Mouse (Mus musculus): ENCODE measurements around the gene Dhdds.
"Not testable (repeated sequence)": the region's sequence is repeated elsewhere in the genome, so short reads cannot be mapped to it uniquely, and the experiment has no call there.

Dhdds gene

GRCm38 (mm10) chr4:134005581-134006358 lies 5.1 kb upstream of the Dhdds start:
- DNase-seq (ENCODE audit: low read depth in 2 of 2, low spot score in 2 of 2) = no peak

DNA sequence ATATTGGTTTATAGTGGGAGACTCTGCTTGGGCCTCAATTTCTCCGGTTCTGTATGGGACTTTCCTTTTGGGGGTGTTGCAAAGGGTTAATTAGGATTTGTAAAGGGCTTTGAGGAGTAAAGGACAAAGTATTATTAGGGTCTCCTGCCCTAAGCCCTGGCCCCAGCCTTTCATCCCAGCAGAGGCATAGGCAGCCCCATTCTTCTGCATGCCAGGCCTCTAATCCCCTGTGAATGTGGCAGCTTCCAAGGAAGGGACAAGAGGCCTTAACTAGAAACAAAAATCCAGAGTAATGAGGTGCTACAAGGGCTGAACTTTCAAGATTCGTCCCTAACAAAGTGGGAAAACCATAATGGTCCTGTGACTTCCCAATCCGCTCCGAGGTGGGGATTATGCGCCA lies 2.2 kb upstream of the Dhdds start:
- DNase-seq (ENCODE audit: low read depth in 2 of 2, low spot score in 2 of 2) = no peak

GRCm38 (mm10) chr4:134002246-134002645 lies 1.5 kb upstream of the Dhdds start:
- no peak for DNase-seq (ENCODE audit: low read depth in 2 of 2, low spot score in 2 of 2)

DNA sequence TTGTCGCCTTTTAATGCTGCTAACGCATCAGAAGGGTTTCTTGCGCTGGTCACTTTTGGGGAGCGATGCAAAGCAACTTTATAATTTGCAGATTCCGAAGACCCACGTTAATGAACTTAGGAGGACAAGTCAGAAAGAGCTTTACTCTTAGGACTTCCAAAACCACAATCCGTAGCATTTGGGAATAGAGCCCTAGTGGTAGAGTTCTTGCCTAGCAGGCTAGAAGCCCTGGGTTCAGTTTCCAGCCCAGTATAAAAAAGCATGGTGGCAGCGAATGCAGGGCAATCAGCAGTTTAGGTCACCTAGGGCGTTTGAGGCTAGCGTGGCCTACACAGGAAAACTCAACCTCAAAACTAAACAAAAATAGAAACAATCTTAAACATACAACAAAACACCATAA lies 992 bp upstream of the Dhdds start:
- no peak for DNase-seq (ENCODE audit: low read depth in 2 of 2, low spot score in 2 of 2)

- no peak for DNase-seq (ENCODE audit: low read depth in 2 of 2, low spot score in 2 of 2)
Measured at GRCm38 (mm10) chr4:133994697-133995096, 6.0 kb downstream of the Dhdds start.

- DNase-seq (ENCODE audit: low read depth in 2 of 2, low spot score in 2 of 2) = no peak
Measured at GRCm38 (mm10) chr4:133991087-133991660, 9.5 kb downstream of the Dhdds start.

DNA sequence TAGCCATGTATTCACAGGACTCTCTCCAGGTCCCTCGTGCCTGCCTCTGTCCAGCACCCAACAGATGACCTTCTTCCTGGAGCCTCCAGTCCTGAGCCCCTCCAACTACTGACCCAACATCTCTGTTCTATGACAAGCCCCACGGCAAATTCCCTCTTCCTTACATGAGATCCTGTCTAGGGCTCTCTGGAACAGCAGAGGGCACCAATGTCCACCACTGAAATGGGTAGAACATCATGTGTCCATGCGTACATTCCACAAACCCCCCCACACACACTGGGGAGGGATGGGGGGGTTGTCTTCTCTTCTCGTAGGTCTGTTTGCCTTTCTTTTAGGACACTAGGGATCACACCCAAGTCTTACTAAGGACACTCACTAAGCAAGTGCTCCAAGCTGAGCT lies 10.7 kb downstream of the Dhdds start:
- DNase-seq (ENCODE audit: low read depth in 2 of 2, low spot score in 2 of 2) = no peak

- not testable (repeated sequence) for DNase-seq (ENCODE audit: low read depth in 2 of 2, low spot score in 2 of 2)
Measured at GRCm38 (mm10) chr4:133988289-133988688, 12.4 kb downstream of the Dhdds start.

DNA sequence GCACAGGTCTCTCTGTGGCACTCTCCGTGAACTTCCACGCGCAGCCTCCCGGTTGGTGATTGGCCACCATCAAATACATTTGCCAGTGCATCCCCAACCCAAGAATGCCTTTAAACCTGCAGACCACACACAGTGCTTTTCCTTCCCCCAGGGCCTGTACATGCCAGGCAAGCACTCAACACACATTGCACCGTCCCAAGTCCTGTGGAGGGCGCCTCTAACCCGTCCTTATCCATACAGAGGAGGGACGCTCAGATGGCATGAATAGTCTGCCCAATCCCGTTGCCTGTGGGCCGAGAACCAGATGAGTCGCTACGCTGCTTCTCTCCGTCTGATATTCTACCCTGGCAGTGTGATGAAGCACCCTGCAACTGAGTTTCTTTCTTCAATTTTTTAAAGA lies 17.8 kb downstream of the Dhdds start:
- DNase-seq (ENCODE audit: low read depth in 2 of 2, low spot score in 2 of 2) = no peak

DNA sequence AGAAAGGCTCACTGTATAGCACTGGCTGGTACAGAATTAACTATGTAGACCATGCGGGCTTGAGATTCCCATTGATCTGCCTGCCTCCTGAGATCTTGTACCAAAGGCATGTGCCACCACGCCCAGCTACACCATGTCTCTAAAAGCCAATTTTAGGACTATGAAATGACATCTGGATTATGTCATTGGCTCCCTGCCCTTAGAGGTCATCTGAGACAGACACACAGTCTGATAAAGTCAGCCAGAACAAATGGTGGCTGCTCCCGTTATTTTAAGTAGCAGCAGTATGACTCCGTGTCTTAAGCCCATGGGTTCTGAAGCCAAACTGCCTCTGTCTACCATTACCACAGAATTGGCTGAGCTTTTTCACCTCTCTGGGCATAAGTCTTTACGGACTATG lies 20.2 kb downstream of the Dhdds start:
- no peak for DNase-seq (ENCODE audit: low read depth in 2 of 2, low spot score in 2 of 2)

DNA sequence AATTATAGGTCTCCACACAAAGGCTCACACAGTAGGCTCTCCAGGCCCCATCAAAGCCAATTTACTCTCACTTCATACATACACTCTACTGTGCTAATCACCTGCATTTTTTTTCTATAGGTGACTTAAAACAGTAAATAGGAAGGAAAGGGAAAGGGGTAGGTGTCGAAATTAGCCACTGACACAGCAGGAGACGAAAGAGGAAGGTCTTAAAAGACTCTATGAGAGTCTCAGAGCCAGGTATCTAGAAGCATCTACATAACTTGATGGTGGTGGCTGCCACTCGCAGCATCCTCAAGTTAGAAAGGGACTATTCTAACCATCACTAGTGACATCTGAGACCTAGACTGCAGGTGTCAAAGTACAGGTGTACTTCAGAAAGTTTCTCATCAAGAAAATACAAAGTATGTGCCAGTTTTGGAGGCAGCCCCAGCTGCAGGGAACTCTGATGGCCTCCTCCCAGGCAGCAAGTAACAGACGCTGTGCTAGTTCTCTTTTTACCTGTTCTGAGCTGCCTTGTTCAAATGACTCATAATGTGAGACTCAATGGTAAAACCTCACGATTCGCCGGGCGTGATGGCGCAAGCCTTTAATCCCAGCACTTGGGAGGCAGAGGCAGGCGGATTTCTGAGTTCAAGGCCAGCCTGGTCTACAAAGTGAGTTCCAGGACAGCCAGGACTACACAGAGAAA lies 22.6 kb downstream of the Dhdds start:
- no peak for DNase-seq (ENCODE audit: low read depth in 2 of 2, low spot score in 2 of 2)

- no peak for DNase-seq (ENCODE audit: low read depth in 2 of 2, low spot score in 2 of 2)
Measured at GRCm38 (mm10) chr4:133971741-133972140, 29.0 kb downstream of the Dhdds start.

- no peak for DNase-seq (ENCODE audit: low read depth in 2 of 2, low spot score in 2 of 2)
Measured at GRCm38 (mm10) chr4:133970876-133971275, 29.8 kb downstream of the Dhdds start.

- DNase-seq (ENCODE audit: low read depth in 2 of 2, low spot score in 2 of 2) = no peak
Measured at GRCm38 (mm10) chr4:133970196-133970595, 30.5 kb downstream of the Dhdds start.

GRCm38 (mm10) chr4:133969114-133969770 lies 31.5 kb downstream of the Dhdds start:
- no peak for DNase-seq (ENCODE audit: low read depth in 2 of 2, low spot score in 2 of 2)

DNA sequence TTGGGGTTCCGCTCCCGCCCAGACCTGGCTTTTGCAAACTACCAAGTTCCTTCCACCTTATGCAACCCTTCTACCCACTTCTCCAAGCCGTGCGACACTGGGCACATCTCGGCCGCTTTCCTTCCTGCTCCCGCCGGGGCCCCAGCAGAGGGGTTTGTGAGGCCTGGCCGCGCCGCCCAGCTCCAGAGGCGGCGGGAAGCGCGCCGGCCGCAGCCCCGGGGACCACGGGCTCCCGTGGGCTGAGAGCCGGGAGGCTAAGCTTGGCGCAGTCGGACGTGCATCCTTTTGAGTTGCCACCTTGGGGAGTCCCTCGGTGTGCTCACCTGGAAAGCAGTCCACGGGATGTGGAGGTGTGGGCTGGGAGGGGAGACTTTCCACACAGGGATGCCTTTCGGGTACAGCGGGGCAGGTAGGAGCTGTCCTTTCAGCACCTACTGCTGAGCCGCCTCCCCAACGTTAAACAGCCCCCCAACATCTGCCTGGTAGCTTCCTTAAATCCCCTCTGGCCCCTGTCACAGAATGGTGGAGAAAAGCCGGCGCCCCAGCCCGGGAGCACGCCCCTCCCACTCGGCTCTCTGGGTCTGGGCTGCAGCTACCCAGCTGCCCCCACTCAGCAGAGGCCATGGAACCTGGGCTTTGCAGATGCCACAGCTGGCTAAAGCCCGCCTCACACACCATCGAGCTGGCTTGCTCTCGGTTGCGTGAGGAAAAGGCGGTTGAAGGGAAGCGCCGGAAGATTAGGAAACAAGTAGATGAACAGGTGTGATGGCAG lies 32.4 kb downstream of the Dhdds start, which contains the start of gene Hmgn2:
Gene Hmgn2, minus strand, starts transcription at position 501 of the 772 bp plus-strand sequence.
- peak; percentile 32 for DNase-seq (ENCODE audit: low read depth in 2 of 2, low spot score in 2 of 2)

GRCm38 (mm10) chr4:133967866-133968149 lies 32.9 kb downstream of the Dhdds start:
- DNase-seq (ENCODE audit: low read depth in 2 of 2, low spot score in 2 of 2) = peak; percentile 72 to 81

GRCm38 (mm10) chr4:133967138-133967865 lies 33.4 kb downstream of the Dhdds start:
- DNase-seq (ENCODE audit: low read depth in 2 of 2, low spot score in 2 of 2) = peak; percentile 94 to 97

- DNase-seq (ENCODE audit: low read depth in 2 of 2, low spot score in 2 of 2) = no peak
Measured at GRCm38 (mm10) chr4:133966271-133966940, 34.3 kb downstream of the Dhdds start.

GRCm38 (mm10) chr4:133962566-133962965 lies 38.2 kb downstream of the Dhdds start:
- DNase-seq (ENCODE audit: low read depth in 2 of 2, low spot score in 2 of 2) = no peak

All from CD8-positive naive resting alpha-beta T cell, adult 2 months (primary cell).